Mouse (Mus musculus) liver, embryonic 14.5 days (tissue): ENCODE measurements around the gene Incenp. TPM values are rescaled to one million over a fixed set of nuclear protein-coding genes. Genes with fewer than 3 reads are reported as not detected.
"Not testable (repeated sequence)": the region's sequence is repeated elsewhere in the genome, so short reads cannot be mapped to it uniquely, and the experiment has no call there.

ENCODE experiments used
- ATAC-seq: fragments of 200-750 bp; cut with Nextera tagmentation; 2 replicates; pipeline ENCODE4 v1.8.0; 2017; ENCODE audit warnings: moderate number of reproducible peaks, mild to moderate bottlenecking, moderate library complexity; ENCODE audit not compliant: insufficient read depth
- DNase-seq, 3 experiments: peaks; one replicate each; pipeline ENCODE4 v3.0.0-alpha.2; 2012 to 2013; ENCODE audit warnings: low read depth in 3 of 3, low spot score in 3 of 3
- H3K27ac ChIP-seq: fragments of 300-500 bp; sonication (generic); 2 replicates; pipeline ENCODE4 v1.5.1; 2014; ENCODE audit warnings: moderate library complexity, mild to moderate bottlenecking, control low read depth, inconsistent platforms
- H3K27me3 ChIP-seq: fragments of 300-500 bp; sonication (generic); 2 replicates; pipeline ENCODE4 v1.6.1; 2014; ENCODE audit warnings: mild to moderate bottlenecking, low read length, moderate library complexity; ENCODE audit not compliant: control insufficient read depth, insufficient read depth
- H3K36me3 ChIP-seq: fragments of 300-500 bp; sonication (generic); replicated peaks from 2 replicates; pipeline ENCODE4 v1.6.1; 2014; ENCODE audit warnings: low read depth; ENCODE audit not compliant: control insufficient read depth, insufficient read depth
- H3K4me1 ChIP-seq, 2 experiments: fragments of 200-500 bp in 1 of 2; fragments of 300-500 bp in 1 of 2; sonication (generic) in 1 of 2; replicated peaks; 2 replicates each; pipeline ENCODE4 v1.6.1; 2012 to 2014; ENCODE audit warnings: antibody characterized with exemption in 1 of 2, inconsistent platforms in 1 of 2, low read length in 1 of 2; ENCODE audit not compliant: control insufficient read depth in 2 of 2, insufficient read depth in 2 of 2
- H3K4me2 ChIP-seq: fragments of 300-500 bp; sonication (generic); 2 replicates; pipeline ENCODE4 v1.6.1; 2014; ENCODE audit warnings: low read depth, mild to moderate bottlenecking, control low read depth, moderate library complexity
- H3K4me3 ChIP-seq, 2 experiments: fragments of 200-500 bp in 1 of 2; fragments of 300-500 bp in 1 of 2; sonication (generic) in 1 of 2; 2 replicates each; pipeline ENCODE4 v1.5.1; 2012 to 2014; ENCODE audit warnings: low read depth in 2 of 2, low read length in 2 of 2, mild to moderate bottlenecking in 2 of 2, control low read depth in 1 of 2, inconsistent platforms in 1 of 2, moderate library complexity in 1 of 2; ENCODE audit not compliant: insufficient read depth in 1 of 2
- H3K9ac ChIP-seq: fragments of 300-500 bp; sonication (generic); replicated peaks from 2 replicates; pipeline ENCODE4 v1.6.1; 2014; ENCODE audit warnings: mild to moderate bottlenecking, control low read depth, moderate library complexity
- H3K9me3 ChIP-seq: fragments of 300-500 bp; sonication (generic); 2 replicates; pipeline ENCODE4 v1.6.1; 2016; ENCODE audit warnings: low read length, mixed read lengths; ENCODE audit not compliant: control insufficient read depth
- CTCF ChIP-seq: IDR thresholded peaks from 2 replicates; pipeline ENCODE4 v1.5.1; 2016; ENCODE audit warnings: antibody characterized with exemption, low read depth, control low read depth
- WGBS: fragments of 180-500 bp; shearing (Covaris S2); extraction: QIAGEN DNeasy Blood & Tissue Kit; methylation state at CpG from one replicate; pipeline ENCODE4 v1.1.7; 2014; ENCODE audit not compliant: insufficient replicate concordance; 5-methylcytosine and 5-hydroxymethylcytosine counted together
- microRNA-seq: library from miRNA; unstranded; fragments of <30 nt; microRNA quantifications from one replicate; pipeline ENCODE4, GENCODE M21; 2016
- polyA plus RNA-seq, 2 experiments: library from polyadenylated mRNA; depleted of rRNA in 1 of 2; stranded (reverse) in 1 of 2; unstranded in 1 of 2; fragments of >200 nt; fragmentation: Nextera tagmentation in 1 of 2; extraction: Ambion mirVana in 1 of 2; gene quantifications; 2 replicates each; pipeline versions ENCODE4 v1.2.1 to v1.2.3; 2012 to 2014

The Incenp gene
- polyA plus RNA-seq, 2 experiments, result 69.7 to 72.0 TPM

DNA sequence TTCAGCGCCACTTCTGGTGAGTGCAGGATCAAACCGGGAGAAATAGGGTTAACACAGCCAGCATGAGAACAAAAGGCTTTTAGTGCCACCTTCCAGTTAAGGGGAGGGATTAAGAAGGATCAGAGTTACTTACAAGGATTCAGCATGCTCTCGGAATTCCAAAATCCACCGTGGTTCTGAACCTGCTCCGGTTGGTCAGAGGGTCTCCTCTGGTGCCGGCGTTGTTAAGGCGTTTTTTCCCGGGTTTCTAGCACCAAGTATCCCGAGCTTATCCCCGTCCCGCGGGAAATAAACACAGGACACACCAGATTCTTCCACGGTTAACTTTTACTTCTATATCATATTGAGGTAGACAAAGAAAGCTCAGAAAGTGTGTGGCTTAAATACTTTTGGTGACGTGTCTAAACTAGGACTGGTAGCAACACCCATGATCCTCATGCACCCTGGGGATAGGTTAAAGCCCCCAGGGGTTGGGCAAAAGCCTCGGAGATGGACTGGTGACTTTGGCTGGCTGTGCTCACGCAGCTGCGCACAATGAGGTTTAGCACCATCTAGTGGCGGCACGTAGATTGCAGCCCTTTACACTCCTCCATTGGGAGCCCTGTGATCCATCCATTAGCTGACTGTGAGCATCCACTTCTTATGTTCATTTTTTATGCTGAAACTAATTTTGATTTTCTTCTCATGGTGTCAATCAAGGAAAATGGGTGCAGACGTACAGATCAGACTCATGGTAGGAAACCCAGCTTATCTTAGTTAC lies 62.6 kb downstream of the Incenp start:
- H3K4me1 ChIP-seq, H3K27me3 ChIP-seq, H3K27ac ChIP-seq, H3K36me3 ChIP-seq, H3K9me3 ChIP-seq: not testable (repeated sequence)
- DNase-seq (peak in 1 of 3 experiments; percentile 4), ATAC-seq (peak; percentile 68)
- TF ChIP-seq CTCF, result peak; percentile 68
- peak overlapping the region; percentile 43 for H3K9ac ChIP-seq
- peak overlapping the region; percentile 23 to 45; a peak in 3 of 4 replicates for H3K4me3 ChIP-seq
- H3K4me2 ChIP-seq, result peak overlapping the region; percentile 52
- 9% methylated on average over 18 of the region's 21 CpGs for WGBS

Small RNAs within 50 kb of the gene (microRNA-seq; reads per million reads assigned to microRNA genes)
- gene Gm22369, result not detected
- not detected for gene Gm24484

Other genes with a start within 250 kb of the Incenp start
- not detected in 2 replicates for gene Scgb2a2, start 52.0 kb downstream of the Incenp start, polyA plus RNA-seq (2012; rRNA removed)
- gene Scgb2a2, start 52.0 kb downstream of the Incenp start, polyA plus RNA-seq (2014; fragmentation: Nextera tagmentation; extraction: Ambion mirVana), result not detected in 2 replicates
- 1,645 and 1,653 TPM in 2 replicates for gene Fth1, start 81.0 kb upstream of the Incenp start, polyA plus RNA-seq (2012; rRNA removed)
- 3,787 and 3,976 TPM in 2 replicates for gene Fth1, start 81.0 kb upstream of the Incenp start, polyA plus RNA-seq (2014; fragmentation: Nextera tagmentation; extraction: Ambion mirVana)
- 0.08 TPM in 1 of 2 replicates, not detected in the other for gene Best1, start 102.1 kb upstream of the Incenp start, polyA plus RNA-seq (2012; rRNA removed)
- gene Best1, start 102.1 kb upstream of the Incenp start, polyA plus RNA-seq (2014; fragmentation: Nextera tagmentation; extraction: Ambion mirVana), result 0.09 and 0.10 TPM in 2 replicates
- 116 and 122 TPM in 2 replicates for gene Rab3il1, start 102.1 kb upstream of the Incenp start, polyA plus RNA-seq (2012; rRNA removed)
- 240 and 255 TPM in 2 replicates for gene Rab3il1, start 102.1 kb upstream of the Incenp start, polyA plus RNA-seq (2014; fragmentation: Nextera tagmentation; extraction: Ambion mirVana)
- 8.2 and 8.3 TPM in 2 replicates for gene Fads3, start 142.0 kb upstream of the Incenp start, polyA plus RNA-seq (2012; rRNA removed)
- 4.4 and 5.1 TPM in 2 replicates for gene Fads3, start 142.0 kb upstream of the Incenp start, polyA plus RNA-seq (2014; fragmentation: Nextera tagmentation; extraction: Ambion mirVana)
- gene Fads2, start 202.2 kb upstream of the Incenp start, polyA plus RNA-seq (2012; rRNA removed), result 41.9 and 49.2 TPM in 2 replicates
- gene Fads2, start 202.2 kb upstream of the Incenp start, polyA plus RNA-seq (2014; fragmentation: Nextera tagmentation; extraction: Ambion mirVana), result 22.7 and 25.8 TPM in 2 replicates